Mouse (Mus musculus) brain, embryonic 18.5 days (tissue): ENCODE data around the gene Acsf3.

Experiments used
- DNase-seq: peaks from one replicate; pipeline ENCODE4 v3.0.0-alpha.2; 2012; ENCODE audit warnings: low read depth, low spot score

Gene Acsf3

DNA sequence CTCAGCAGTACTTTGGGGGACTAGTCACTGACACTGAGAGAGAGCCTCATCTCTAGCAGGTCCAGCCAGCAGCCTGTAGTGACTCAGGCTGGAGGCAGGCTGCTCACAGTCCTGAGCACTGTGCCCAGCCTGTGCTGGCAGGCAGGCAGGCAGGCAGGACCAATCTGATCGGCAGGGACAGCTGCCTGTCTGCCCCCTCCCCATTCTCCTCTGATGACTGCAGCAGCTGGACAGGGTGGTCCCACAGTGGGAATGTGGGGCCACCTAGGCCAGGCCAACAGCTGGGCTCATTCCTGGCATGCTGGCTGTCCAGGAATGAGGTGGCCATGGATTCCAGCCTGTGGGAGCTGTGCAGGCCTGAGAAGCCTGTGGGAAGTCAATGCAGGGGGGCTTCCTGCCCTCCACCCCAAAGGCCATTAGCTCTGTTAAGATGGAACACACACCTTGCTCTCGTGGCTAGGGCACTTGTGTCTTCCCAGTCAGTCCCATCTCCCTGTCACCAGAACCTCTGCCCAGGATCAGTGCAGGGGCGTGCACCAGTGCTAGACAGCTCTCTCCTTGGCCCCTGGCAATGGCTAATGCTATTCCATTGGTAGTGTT lies 75.5 kb downstream of the Acsf3 start:
- no peak for DNase-seq

DNA sequence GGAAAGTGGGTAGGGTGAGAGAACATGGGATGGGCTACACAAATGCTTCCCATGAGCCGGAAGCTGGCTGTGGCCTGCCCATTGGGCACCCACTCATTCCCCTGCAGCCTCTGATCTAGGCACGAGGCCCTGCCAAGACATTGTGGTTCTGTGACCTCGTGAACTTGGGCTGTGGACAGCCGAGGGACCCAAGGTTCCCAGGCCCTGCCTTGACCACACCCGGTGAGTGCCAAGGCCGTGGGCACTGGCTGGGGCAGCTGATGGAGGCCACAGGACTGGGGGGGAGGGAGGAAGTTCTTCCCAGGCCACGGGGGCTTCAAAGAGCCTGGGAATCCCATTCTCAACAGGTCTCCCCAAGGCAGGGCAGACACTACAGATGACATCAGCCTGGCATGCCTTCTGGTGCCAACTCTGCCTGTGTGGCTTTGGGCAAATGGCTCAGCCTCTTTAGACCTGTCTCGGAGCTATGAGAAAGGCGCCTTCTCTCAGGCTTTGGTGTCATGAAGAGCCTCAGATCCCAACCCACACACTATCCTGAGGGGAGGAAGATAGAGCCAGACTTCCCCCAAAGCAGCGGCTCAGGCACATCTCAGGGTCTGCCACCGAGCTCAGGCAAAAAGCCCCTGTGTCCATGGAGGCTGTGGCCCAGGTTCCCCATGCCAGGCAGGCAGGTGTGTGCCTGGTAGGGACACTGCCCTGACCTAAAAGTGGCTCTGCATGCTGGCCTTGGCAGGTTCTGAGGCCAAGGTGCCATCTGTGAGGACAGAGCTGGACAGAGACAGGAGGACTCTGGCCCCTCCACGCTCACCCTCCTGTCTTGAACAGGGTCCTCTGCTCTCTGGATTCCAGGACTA lies 76.6 kb downstream of the Acsf3 start:
- DNase-seq, result no peak

- DNase-seq, result no peak
Observed at GRCm38 (mm10) chr8:122852546-122852905, 77.2 kb downstream of the Acsf3 start.

DNA sequence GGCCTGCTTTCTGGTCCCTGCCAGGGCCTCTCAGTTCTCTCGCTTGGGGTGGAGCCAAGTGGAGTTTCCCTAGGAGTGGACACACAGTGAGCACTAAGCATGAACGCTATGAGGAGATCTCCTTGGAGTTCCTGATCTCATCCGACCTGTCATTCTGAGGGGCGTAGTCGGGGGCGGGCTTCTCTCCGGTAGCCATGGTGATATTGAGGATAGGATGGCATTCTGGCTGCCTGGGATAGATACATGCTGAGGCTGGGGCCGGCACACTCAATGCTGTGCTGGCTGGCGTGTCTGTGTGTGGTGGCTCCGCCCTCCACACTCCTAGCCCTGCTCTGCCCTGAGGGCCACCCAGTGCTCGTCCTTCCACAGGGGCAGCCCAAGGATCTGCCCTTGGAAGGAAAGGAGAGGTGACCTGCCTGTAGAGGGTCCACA lies 78.1 kb downstream of the Acsf3 start:
- no peak for DNase-seq

DNA sequence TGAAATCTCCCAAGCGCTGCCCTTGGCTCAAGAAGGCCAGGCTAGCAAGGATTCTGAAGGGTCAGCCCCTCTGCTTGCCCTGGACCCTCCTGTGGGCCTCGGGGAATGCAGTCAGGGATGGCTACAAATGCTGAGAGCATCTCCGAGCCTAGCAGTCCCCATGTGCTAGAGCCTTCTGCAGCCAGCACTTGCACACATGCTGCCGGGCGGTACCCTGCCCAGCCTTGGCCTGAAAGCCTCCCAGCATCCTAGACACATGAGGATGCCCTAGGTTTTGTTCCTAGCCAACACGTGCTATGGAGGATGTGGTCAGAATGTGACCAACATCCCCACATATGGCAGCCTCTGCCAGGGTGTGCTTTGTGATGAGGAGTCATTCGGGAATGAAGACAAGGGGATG lies 79.1 kb downstream of the Acsf3 start:
- DNase-seq, result no peak

DNA sequence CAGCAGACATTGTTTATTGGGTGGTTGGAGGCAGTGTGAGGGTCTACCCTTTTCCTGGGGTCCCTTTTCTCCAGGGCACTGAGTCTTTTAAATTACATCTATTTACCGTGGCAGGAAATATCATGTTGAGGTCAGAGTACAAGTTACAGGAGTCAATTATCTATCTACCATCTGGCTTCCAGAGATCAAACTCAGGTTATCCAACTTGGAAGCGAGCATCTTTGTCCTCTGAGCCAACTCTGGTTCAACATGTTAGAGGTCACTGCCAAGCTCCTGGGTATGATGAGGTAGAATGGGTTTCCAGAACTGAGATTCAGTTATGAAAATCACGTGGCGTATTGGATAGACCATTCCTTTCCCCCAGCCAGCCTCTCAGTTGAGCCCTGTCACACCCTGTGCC lies 79.8 kb downstream of the Acsf3 start:
- DNase-seq, result no peak

- no peak for DNase-seq
Observed at GRCm38 (mm10) chr8:122856288-122856687, 81.0 kb downstream of the Acsf3 start.

- DNase-seq, result no peak
Observed at GRCm38 (mm10) chr8:122859843-122860242, 84.6 kb downstream of the Acsf3 start.

DNA sequence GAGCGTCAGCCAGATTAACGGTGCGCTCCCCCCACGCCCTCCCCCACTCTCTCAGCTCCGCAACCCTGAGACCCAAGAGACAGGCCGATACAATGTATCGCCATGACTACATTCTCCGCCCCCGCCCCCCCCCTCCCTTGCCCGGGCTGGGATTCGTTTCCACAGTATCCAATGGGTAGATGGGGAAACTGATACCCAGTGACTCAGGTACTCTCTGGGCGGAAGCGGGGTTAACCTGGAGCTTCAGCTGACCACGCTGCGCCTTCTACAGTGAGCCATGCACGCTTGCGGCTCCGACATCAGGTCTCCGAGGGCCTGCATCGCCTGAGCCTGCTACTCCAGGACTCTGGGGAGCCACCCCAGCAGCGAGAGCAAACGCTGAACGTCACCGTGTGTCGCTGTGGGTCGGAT lies 89.4 kb downstream of the Acsf3 start:
- DNase-seq, result no peak

DNA sequence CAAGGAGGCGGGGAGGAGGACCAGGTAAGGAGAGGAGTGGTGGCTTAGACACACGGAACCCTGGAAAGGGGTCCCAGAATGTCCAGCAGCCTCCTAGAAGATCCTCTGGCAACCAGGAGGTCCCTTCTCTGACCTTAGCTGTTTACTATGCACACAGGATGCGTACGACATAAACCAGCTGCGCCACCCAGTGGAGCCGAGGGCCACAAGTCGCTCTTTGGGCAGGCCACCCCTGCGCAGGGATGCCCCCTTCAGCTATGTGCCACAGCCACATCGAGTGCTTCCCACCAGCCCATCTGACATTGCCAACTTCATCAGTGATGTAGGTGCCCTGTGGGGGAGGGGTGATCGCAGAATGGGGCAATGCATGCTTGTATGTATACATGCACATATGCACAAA lies 90.2 kb downstream of the Acsf3 start:
- DNase-seq, result no peak

DNA sequence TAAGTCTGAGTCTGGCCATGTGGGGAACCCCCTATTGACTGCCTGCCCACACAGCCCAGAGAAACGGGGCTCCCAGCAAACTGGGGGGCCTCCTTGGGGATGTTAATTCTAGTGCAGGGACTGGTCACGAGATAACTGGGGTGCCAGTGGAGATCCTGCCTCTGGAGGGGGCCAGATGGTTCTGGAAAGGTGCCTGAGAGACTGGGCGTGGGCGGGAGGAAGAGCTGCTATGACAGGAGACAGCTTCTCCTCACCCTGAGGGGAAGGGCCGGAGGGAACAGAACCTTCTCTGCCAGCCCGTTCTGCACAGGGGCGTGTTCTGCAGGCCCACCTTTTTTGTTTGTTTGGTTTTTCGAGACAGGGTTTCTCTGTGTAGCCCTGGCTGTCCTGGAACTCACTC lies 90.9 kb downstream of the Acsf3 start:
- DNase-seq, result no peak
